Mouse (Mus musculus) forebrain, embryonic 14.5 days (tissue): Measurements from ENCODE around the gene Ugt1a9. TPM values are rescaled to one million over a fixed set of nuclear protein-coding genes. Genes with fewer than 3 reads are reported as not detected.

Experiments used
- ATAC-seq: fragments of 200-750 bp; cut with Nextera tagmentation; 2 replicates; pipeline ENCODE4 v1.8.0; 2017; ENCODE audit warnings: mild to moderate bottlenecking, moderate library complexity
- DNase-seq: peaks from one replicate; pipeline ENCODE4 v3.0.0-alpha.2; 2015; ENCODE audit warnings: low spot score
- H3K27ac ChIP-seq: fragments of 300-500 bp; sonication (generic); 2 replicates; pipeline ENCODE4 v1.5.1; 2014; ENCODE audit warnings: low read depth, mild to moderate bottlenecking, control low read depth, low read length, moderate library complexity
- H3K27me3 ChIP-seq: fragments of 300-500 bp; sonication (generic); replicated peaks from 2 replicates; pipeline ENCODE4 v1.6.1; 2014; ENCODE audit warnings: low read length, control low read depth, mixed read lengths; ENCODE audit not compliant: control insufficient read depth, insufficient read depth
- H3K36me3 ChIP-seq: fragments of 300-500 bp; sonication (generic); 2 replicates; pipeline ENCODE4 v1.6.1; 2014; ENCODE audit warnings: low read length, control low read depth; ENCODE audit not compliant: control insufficient read depth, insufficient read depth
- H3K4me1 ChIP-seq: fragments of 300-500 bp; sonication (generic); 2 replicates; pipeline ENCODE4 v1.6.1; 2014; ENCODE audit warnings: antibody characterized with exemption, low read length, control low read depth; ENCODE audit not compliant: control insufficient read depth, insufficient read depth
- H3K4me2 ChIP-seq: fragments of 300-500 bp; sonication (generic); 2 replicates; pipeline ENCODE4 v1.6.1; 2014; ENCODE audit warnings: mild to moderate bottlenecking, control low read depth, low read length
- H3K4me3 ChIP-seq: fragments of 300-500 bp; sonication (generic); 2 replicates; pipeline ENCODE4 v1.5.1; 2014; ENCODE audit warnings: low read depth, low read length, control low read depth
- H3K9ac ChIP-seq: fragments of 300-500 bp; sonication (generic); 2 replicates; pipeline ENCODE4 v1.6.1; 2014; ENCODE audit warnings: mild to moderate bottlenecking, low read length, control low read depth, moderate library complexity
- H3K9me3 ChIP-seq: fragments of 300-500 bp; sonication (generic); replicated peaks from 2 replicates; pipeline ENCODE4 v1.6.1; 2016; ENCODE audit warnings: low read length, control low read depth, mixed read lengths; ENCODE audit not compliant: control insufficient read depth
- WGBS: fragments of 180-500 bp; shearing (Covaris S2); extraction: QIAGEN DNeasy Blood & Tissue Kit; methylation state at CpG from one replicate; pipeline ENCODE4 v1.1.7; 2014; 5-methylcytosine and 5-hydroxymethylcytosine counted together
- polyA plus RNA-seq: library from polyadenylated mRNA; unstranded; fragments of >200 nt; fragmentation: Nextera tagmentation; extraction: Ambion mirVana; gene quantifications from 2 replicates; pipeline ENCODE4 v1.2.1, GENCODE M21; 2014

Gene Ugt1a9
- polyA plus RNA-seq, 1 experiment from 2014 or later = not detected

- no peak for ATAC-seq
- 83% methylated on average over 5 of the region's 5 CpGs for WGBS
Observed at GRCm38 (mm10) chr1:88250023-88250422, 179.4 kb downstream of the Ugt1a9 start.

GRCm38 (mm10) chr1:88253106-88253505 lies 182.5 kb downstream of the Ugt1a9 start:
- ATAC-seq (no peak), DNase-seq (no peak)
- Histone ChIP-seq H3K4me2 (no peak overlapping the region), H3K9ac (no peak overlapping the region), H3K27ac (no peak overlapping the region), H3K27me3 (no peaks in the 10 kb centered on the region), H3K9me3 (peaks cover 89% of the 10 kb centered on the region), H3K4me1 (no peaks in the 10 kb centered on the region), H3K36me3 (no peaks in the 10 kb centered on the region), H3K4me3 (no peak overlapping the region)
- 76% methylated on average over 8 of the region's 8 CpGs for WGBS

More at GRCm38 (mm10) chr1:88250023-88250422, 179.4 kb downstream of the Ugt1a9 start:
- Histone ChIP-seq H3K27me3 (no peaks in the 10 kb centered on the region), H3K27ac (no peak overlapping the region), H3K36me3 (no peaks in the 10 kb centered on the region), H3K9me3 (peaks cover 90% of the 10 kb centered on the region), H3K4me2 (no peak overlapping the region), H3K4me3 (no peak overlapping the region), H3K9ac (no peak overlapping the region), H3K4me1 (no peaks in the 10 kb centered on the region)
- DNase-seq = no peak

GRCm38 (mm10) chr1:88253540-88253939 lies 182.9 kb downstream of the Ugt1a9 start:
- ATAC-seq (no peak), DNase-seq (no peak)
- Histone ChIP-seq H3K4me3 (no peak overlapping the region), H3K9ac (no peak overlapping the region), H3K27ac (no peak overlapping the region), H3K4me1 (no peaks in the 10 kb centered on the region), H3K9me3 (peaks cover 85% of the 10 kb centered on the region), H3K27me3 (no peaks in the 10 kb centered on the region), H3K36me3 (no peaks in the 10 kb centered on the region), H3K4me2 (no peak overlapping the region)
- WGBS = 71% methylated on average over 6 of the region's 6 CpGs

DNA sequence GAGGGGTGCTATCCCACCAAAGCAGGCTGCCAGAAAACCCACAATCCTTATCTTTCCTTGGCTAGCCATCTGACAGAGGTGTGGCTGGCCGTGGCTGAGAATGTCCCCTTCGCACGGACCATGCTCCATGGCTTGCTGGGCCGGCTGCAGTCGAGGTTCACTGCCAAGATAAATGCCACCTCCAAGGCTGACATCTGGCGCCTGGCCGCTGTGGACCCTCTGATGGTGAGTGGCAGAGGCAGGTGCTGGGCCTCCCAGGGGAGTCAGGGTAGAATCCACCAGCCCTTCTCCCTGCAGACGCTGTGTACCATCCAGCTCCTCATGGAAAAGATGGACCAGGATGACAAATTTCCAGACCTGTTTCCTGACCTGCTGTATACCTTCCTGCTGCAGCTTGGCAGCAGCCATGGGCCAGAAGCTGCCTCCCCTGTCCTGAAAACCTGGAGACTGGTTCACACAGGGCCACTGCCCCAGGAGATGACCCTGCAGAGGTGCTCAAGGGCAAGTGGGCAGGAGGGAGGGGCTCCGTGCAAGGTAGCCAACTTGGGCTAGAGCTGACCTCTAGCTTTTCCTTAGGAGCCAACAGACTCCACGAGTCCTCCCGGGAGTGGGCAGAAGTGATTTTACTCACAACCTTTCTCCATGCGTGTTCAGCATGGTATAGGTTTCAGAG lies 184.3 kb downstream of the Ugt1a9 start:
- 90% methylated on average over 12 of the region's 12 CpGs for WGBS
- peaks cover 71% of the 10 kb centered on the region for H3K9me3 ChIP-seq
- no peak overlapping the region for H3K9ac ChIP-seq
- no peak overlapping the region for H3K4me3 ChIP-seq
- H3K4me1 ChIP-seq = no peaks in the 10 kb centered on the region
- no peak for DNase-seq
- H3K27ac ChIP-seq = no peak overlapping the region
- H3K4me2 ChIP-seq = no peak overlapping the region
- no peaks in the 10 kb centered on the region for H3K27me3 ChIP-seq
- no peak for ATAC-seq
- peaks cover 8% of the 10 kb centered on the region for H3K36me3 ChIP-seq

DNA sequence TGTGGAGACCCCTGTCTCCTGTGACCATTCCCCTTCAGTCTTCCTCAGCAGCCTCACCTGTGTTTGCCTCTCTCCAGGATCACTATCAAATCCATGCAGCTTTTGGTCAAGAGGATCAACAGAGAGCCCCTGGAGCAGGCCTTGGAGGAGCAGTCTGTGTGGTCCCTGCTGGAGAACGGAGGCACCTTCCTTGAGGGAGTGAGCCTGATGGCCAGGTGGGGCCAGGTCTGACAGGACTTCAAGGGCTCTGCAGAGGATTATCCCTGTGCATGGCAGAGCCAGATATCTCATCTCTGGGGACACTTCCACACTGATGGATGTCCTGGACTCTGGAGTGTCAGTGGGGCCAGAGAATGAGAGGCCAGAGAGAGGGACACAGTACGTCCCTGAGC lies 184.9 kb downstream of the Ugt1a9 start:
- no peaks in the 10 kb centered on the region for H3K27me3 ChIP-seq
- DNase-seq (no peak), ATAC-seq (no peak)
- no peak overlapping the region for H3K27ac ChIP-seq
- H3K9ac ChIP-seq = no peak overlapping the region
- H3K4me3 ChIP-seq = no peak overlapping the region
- H3K4me2 ChIP-seq = no peak overlapping the region
- 57% methylated on average over 2 of the region's 2 CpGs for WGBS
- H3K9me3 ChIP-seq = peaks cover 66% of the 10 kb centered on the region
- no peaks in the 10 kb centered on the region for H3K4me1 ChIP-seq
- H3K36me3 ChIP-seq = peaks cover 14% of the 10 kb centered on the region

DNA sequence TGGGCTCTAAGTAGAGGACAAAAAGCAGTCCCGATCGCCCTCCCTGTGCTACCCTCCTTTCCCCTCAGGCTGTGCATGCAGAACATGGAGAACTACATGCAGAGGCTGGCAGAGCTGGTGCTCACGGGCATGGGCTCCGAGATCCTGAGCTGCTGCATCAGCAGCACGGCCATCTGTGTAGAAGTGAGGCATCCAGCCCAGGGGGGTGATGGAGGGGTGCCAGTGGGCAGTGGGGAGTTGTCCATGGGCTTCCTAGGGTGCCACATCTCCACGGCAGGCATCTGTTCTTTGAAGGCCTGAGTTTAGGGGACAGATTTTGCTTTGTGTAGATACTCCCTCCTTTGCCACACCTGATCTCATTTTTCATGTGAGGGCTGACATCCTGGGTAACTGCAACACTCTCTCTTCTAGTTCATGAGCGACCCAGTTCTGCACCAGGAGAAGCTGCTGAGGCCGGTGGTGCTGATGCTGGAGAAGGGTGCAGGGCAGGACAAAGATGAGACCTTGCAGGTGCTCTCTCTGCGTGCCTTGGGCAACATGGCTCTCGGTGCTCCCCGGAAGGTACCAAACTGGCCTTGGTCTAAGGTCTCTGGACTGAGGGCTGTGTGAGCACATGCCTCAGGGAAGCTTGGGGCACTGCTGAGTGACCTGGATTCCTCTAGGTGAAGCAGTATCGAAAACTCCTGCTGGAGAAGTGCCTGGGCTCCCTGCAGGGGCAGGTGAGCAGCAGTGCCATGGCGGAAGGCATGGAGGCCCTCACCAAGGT lies 185.6 kb downstream of the Ugt1a9 start:
- no peak overlapping the region for H3K9ac ChIP-seq
- H3K9me3 ChIP-seq = peaks cover 58% of the 10 kb centered on the region
- no peak overlapping the region for H3K27ac ChIP-seq
- 81% methylated on average over 13 of the region's 13 CpGs for WGBS
- H3K4me1 ChIP-seq = no peaks in the 10 kb centered on the region
- no peak overlapping the region for H3K4me3 ChIP-seq
- ATAC-seq (no peak), DNase-seq (no peak)
- no peaks in the 10 kb centered on the region for H3K27me3 ChIP-seq
- peaks cover 21% of the 10 kb centered on the region for H3K36me3 ChIP-seq
- no peak overlapping the region for H3K4me2 ChIP-seq

DNA sequence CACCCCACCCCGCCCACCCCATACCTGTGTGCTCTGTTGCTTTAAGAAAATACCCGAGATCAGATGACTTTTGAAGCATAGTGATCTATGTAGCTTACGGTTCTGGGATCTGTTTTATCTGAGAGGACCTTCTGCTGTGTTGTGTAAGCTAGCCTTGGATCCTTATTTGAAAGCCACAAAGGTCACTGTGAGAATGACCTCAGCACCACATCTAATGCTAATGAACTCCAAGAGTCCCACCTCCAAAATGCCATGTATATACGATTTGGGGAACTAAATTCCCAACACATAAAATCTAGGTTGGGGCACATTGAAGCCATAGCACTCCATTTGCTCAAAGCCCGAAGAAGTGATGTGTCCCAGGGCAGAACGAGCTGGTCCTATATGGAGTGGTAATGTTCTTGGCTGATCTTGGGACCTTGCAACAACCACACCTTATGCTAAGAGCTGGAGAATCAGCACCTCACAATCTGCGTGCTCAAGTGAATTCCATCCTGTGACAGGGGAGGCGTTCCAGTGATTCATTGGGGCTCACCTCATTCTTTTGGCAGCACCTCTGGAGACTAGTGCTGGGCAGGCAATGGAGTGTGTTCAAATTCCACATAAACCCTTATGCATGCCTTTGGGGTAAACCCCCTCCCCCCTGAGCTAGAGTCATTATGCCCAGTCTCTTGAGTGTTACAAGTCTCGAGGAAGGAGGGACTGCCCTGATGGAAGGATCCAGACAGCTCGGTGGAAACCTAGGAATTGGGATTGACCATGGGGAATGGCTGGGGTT lies 186.5 kb downstream of the Ugt1a9 start:
- H3K4me2 ChIP-seq = no peak overlapping the region
- WGBS = 78% methylated on average over 10 of the region's 10 CpGs
- H3K9ac ChIP-seq = no peak overlapping the region
- DNase-seq (no peak), ATAC-seq (no peak)
- H3K9me3 ChIP-seq = peaks cover 53% of the 10 kb centered on the region
- no peaks in the 10 kb centered on the region for H3K27me3 ChIP-seq
- no peaks in the 10 kb centered on the region for H3K4me1 ChIP-seq
- H3K36me3 ChIP-seq = peaks cover 30% of the 10 kb centered on the region
- no peak overlapping the region for H3K27ac ChIP-seq
- H3K4me3 ChIP-seq = no peak overlapping the region

- 84% methylated on average over 6 of the region's 6 CpGs for WGBS
- H3K9me3 ChIP-seq = peaks cover 47% of the 10 kb centered on the region
- ATAC-seq = no peak
Observed at GRCm38 (mm10) chr1:88257681-88258080, 187.1 kb downstream of the Ugt1a9 start.

More at GRCm38 (mm10) chr1:88257681-88258080, 187.1 kb downstream of the Ugt1a9 start:
- no peak overlapping the region for H3K4me3 ChIP-seq
- H3K9ac ChIP-seq = no peak overlapping the region
- no peak for DNase-seq
- H3K27me3 ChIP-seq = no peaks in the 10 kb centered on the region
- peaks cover 36% of the 10 kb centered on the region for H3K36me3 ChIP-seq
- no peak overlapping the region for H3K27ac ChIP-seq
- H3K4me1 ChIP-seq = no peaks in the 10 kb centered on the region
- H3K4me2 ChIP-seq = no peak overlapping the region
